Mouse (Mus musculus): Measurements from ENCODE around the gene Olfr571.

Gene Olfr571

GRCm38 (mm10) chr7:102917032-102917875 lies at the start of gene Olfr571:
TSS of gene Olfr571 (minus strand) at chr7:102917536.
- no peak for DNase-seq (ENCODE audit: low read depth, low spot score)

GRCm38 (mm10) chr7:102962360-102962759 lies 45.0 kb upstream of the Olfr571 start, which contains the start of gene Olfr576:
TSS of gene Olfr576 (plus strand) at chr7:102962660.
- no peak for DNase-seq (ENCODE audit: low read depth, low spot score)

DNA sequence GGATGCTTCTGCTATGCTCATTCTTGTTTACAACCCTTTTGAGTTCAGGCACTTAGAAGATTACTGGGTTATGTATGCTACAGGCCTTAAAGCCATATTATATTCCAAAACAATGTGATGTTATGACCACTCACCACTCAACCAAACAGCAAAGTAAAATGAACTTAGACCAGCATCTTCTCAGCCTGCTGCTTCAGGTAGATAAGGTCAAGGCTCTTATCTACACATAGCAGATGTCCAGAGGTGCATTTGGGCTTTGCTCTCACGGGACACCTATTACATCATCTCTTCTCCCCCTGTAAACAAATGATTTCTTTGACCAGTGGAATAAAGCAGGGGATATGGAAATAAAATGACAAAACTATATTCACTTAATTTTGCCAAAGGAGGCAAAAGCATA lies 41.3 kb upstream of the Olfr571 start, which contains the start of gene Olfr575:
TSS of gene Olfr575 (minus strand) at position 183 of the 400 bp plus-strand sequence.
- DNase-seq (ENCODE audit: low read depth, low spot score): no peak

- no peak for DNase-seq (ENCODE audit: low read depth, low spot score)
These were observed 40.8 kb upstream of the Olfr571 start for GRCm38 (mm10) chr7:102958137-102958536.

DNA sequence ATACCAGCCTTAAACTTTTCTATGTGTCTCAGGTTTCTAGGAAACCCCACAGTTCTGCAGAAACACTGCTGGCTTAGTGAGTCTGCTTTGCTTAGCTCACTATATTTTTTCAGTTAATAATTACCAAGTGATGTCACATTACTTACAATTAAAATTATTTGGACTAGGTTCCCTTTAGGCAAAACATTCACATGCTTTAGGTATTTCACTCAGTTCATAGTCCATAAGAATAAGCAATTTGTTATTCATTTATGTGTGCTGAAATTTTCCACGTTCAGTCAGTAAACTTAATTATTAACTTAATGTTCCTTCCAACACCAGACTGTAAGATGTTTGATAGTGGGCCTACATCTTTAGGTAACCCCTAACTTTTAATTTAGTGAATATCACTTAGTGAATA lies 33.4 kb upstream of the Olfr571 start:
- DNase-seq (ENCODE audit: low read depth, low spot score): no peak

GRCm38 (mm10) chr7:102948167-102948566 lies 30.8 kb upstream of the Olfr571 start, which contains the start of gene Olfr574:
TSS of gene Olfr574 (plus strand) at chr7:102948467.
- DNase-seq (ENCODE audit: low read depth, low spot score): no peak

GRCm38 (mm10) chr7:102943417-102943816 lies 26.1 kb upstream of the Olfr571 start:
- no peak for DNase-seq (ENCODE audit: low read depth, low spot score)

GRCm38 (mm10) chr7:102942475-102942874 lies 25.1 kb upstream of the Olfr571 start, which contains the start of gene Olfr573-ps1:
TSS of gene Olfr573-ps1 (minus strand) at chr7:102942575.
- DNase-seq (ENCODE audit: low read depth, low spot score): no peak

DNA sequence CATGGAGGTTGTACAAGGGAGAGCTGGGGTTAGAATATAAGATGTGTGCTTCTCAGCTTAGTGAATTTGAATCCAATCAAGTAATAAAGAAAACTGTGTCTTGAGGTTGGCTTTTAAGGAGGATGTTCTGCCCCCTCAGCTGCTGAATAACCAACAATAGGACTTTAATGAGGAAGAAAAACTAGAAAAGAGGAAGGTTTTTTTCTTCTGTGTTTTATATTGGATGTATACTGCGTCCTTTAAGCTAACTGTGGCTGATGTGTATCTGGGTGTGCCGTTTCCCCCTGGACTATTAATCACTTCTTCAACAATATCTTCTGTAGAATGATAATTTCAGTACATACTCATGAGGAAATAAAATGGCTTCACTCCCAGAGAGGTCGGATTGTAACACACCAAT lies 9.8 kb upstream of the Olfr571 start:
- no peak for DNase-seq (ENCODE audit: low read depth, low spot score)

DNA sequence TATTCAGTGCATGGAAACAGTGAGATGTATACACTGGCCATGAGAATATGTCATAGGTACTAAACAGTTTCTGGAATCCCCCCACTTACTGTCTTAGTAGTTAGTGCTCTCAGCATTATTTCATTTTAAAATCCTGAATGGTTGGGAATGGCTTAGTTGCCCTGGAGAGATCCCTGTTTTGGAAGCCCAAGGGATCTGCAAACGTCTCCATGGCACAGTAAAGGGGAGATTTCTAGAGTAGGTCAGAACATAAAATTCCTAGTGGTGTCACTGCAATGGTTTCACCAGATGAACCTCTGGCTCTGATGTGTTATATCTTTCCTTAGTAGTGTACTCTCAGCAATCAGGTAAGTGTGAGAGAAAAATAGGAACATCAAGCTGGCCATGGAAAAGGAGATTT lies 6.8 kb upstream of the Olfr571 start, which contains the start of gene Olfr572:
TSS of gene Olfr572 (plus strand) at position 301 of the 400 bp plus-strand sequence.
- DNase-seq (ENCODE audit: low read depth, low spot score): no peak

- peak; percentile 33 for DNase-seq (ENCODE audit: low read depth, low spot score)
These were observed 2.3 kb upstream of the Olfr571 start for GRCm38 (mm10) chr7:102919632-102920031.

DNA sequence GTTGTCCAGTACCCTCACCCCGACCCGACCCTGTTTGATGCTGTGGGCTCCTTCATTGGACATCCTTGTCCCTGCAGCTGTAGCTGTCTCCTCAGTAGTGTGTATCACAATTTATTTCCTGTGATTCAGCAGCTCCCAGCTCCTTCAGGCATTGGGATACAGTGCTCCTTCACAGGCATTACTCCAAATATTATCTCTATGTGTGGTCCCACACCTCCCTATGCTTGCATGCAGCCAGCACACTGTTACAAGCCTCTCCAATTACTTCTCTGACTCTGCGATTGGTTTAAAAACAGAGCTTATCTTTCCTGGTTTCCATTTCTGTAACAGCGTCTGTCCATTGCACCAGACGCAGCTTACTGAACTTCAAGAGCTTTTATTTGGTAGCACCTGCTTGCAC lies 931 bp downstream of the Olfr571 start:
- DNase-seq (ENCODE audit: low read depth, low spot score): no peak

GRCm38 (mm10) chr7:102915261-102915660 lies 2.1 kb downstream of the Olfr571 start:
- no peak for DNase-seq (ENCODE audit: low read depth, low spot score)

DNA sequence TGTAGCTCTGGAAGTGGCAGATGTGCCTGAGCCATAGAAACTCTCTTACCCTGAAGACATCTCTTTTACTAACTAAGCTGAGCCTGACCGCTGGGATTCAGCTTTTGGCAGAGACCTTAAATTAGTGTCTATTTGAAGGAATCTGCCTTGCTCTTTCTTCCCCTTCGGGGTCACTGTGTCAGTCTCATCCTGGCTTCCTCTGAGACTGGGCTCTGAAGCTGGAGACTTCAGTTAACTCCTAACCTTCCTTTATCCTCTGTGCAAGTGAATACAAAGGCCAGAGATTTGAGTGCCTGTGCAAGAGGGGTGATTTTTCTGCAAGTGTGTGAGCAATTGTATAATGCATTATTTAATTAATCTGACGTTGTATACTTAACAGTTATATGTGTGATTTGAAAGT lies 26.6 kb downstream of the Olfr571 start, which contains the start of gene Olfr569:
TSS of gene Olfr569 (minus strand) at position 101 of the 400 bp plus-strand sequence.
- no peak for DNase-seq (ENCODE audit: low read depth, low spot score)

DNA sequence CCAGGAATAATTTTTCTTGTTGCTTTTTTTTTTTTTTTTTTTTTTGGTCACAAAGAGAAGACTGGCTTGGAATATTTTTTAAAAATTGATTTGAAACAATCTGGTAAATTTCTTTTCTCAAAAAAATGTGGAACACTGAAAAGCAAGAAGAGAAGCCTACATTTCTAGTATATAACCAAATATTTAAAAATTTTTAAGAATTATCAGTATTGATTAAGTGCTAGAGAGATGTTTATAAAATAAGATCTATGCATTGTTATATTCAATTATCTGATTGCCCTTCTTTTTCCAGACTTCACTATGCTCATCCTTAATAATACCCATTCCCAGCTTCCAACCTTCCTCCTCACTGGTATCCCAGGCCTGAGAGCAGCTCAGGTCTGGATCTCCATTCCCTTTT lies 40.5 kb downstream of the Olfr571 start, which contains the start of gene Olfr568:
TSS of gene Olfr568 (plus strand) at position 301 of the 400 bp plus-strand sequence.
- no peak for DNase-seq (ENCODE audit: low read depth, low spot score)

- DNase-seq (ENCODE audit: low read depth, low spot score): no peak
These were observed 58.7 kb downstream of the Olfr571 start, which contains the start of gene Olfr566 for GRCm38 (mm10) chr7:102858665-102859064. TSS of gene Olfr566 (minus strand) at chr7:102858765.

DNA sequence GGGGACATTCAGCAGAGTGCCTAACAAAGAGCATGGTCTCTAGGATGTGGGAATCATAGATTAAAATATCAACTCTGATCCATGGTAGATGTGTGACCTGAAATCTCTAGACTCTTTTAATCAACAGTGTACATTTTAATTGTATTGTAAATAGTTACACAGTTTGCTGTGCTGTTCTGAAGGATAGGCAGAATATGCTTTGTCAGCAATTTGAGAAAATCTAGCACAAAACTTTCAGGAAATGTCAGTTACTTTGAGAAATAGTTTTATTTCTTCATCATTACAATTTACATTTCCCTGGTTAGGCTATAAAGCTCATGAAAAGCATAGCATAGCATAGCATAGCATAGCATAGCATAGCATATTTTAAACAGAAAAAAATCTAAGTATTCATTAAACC lies 61.5 kb downstream of the Olfr571 start:
- DNase-seq (ENCODE audit: low read depth, low spot score): no peak

Data from retina, adult 2 months (tissue).